Mouse (Mus musculus): ENCODE data around the gene 2810004N23Rik. TPM values are rescaled to one million over a fixed set of nuclear protein-coding genes. Genes with fewer than 3 reads are reported as not detected.

Gene 2810004N23Rik
- polyA plus RNA-seq, 1 experiment from 2014 or later: 66.0 TPM

GRCm38 (mm10) chr8:124831531-124831930 is 31.4 kb downstream of the 2810004N23Rik start:
- 75% methylated on average over 6 of the region's 6 CpGs for WGBS
- peaks cover 41% of the 10 kb centered on the region for H3K27me3 ChIP-seq (ENCODE audit: insufficient read depth, poor library complexity, severe bottlenecking)

GRCm38 (mm10) chr8:124830050-124830449 is 32.9 kb downstream of the 2810004N23Rik start:
- Histone ChIP-seq H3K27me3 (ENCODE audit: insufficient read depth, poor library complexity, severe bottlenecking) (peaks cover 50% of the 10 kb centered on the region), H3K4me3 (no peak overlapping the region), H3K36me3 (no peaks in the 10 kb centered on the region), H3K9me3 (no peaks in the 10 kb centered on the region), H3K27ac (no peak overlapping the region), H3K4me1 (peaks cover 28% of the 10 kb centered on the region)
- 73% methylated on average over 13 of the region's 13 CpGs for WGBS
- DNase-seq (ENCODE audit: low spot score): no peak

More at GRCm38 (mm10) chr8:124831531-124831930, 31.4 kb downstream of the 2810004N23Rik start:
- H3K4me1 ChIP-seq: peaks cover 28% of the 10 kb centered on the region
- DNase-seq (ENCODE audit: low spot score): no peak
- H3K4me3 ChIP-seq: no peak overlapping the region
- no peaks in the 10 kb centered on the region for H3K9me3 ChIP-seq
- no peak overlapping the region for H3K27ac ChIP-seq
- no peaks in the 10 kb centered on the region for H3K36me3 ChIP-seq

GRCm38 (mm10) chr8:124828561-124829240 is 34.2 kb downstream of the 2810004N23Rik start:
- no peaks in the 10 kb centered on the region for H3K9me3 ChIP-seq

GRCm38 (mm10) chr8:124827387-124827786 is 35.5 kb downstream of the 2810004N23Rik start:
- no peak overlapping the region for H3K27ac ChIP-seq
- no peak overlapping the region for H3K4me3 ChIP-seq
- H3K36me3 ChIP-seq: no peaks in the 10 kb centered on the region
- H3K4me1 ChIP-seq: peaks cover 18% of the 10 kb centered on the region
- DNase-seq (ENCODE audit: low spot score): no peak
- 4% methylated on average over 5 of the region's 5 CpGs for WGBS
- no peaks in the 10 kb centered on the region for H3K9me3 ChIP-seq
- peaks cover 50% of the 10 kb centered on the region for H3K27me3 ChIP-seq (ENCODE audit: insufficient read depth, poor library complexity, severe bottlenecking)

More at GRCm38 (mm10) chr8:124828561-124829240, 34.2 kb downstream of the 2810004N23Rik start:
- no peak for DNase-seq (ENCODE audit: low spot score)
- no peak overlapping the region for H3K27ac ChIP-seq
- H3K4me1 ChIP-seq: peaks cover 22% of the 10 kb centered on the region
- WGBS: 84% methylated on average over 24 of the region's 24 CpGs
- no peak overlapping the region for H3K4me3 ChIP-seq
- peaks cover 50% of the 10 kb centered on the region for H3K27me3 ChIP-seq (ENCODE audit: insufficient read depth, poor library complexity, severe bottlenecking)
- H3K36me3 ChIP-seq: no peaks in the 10 kb centered on the region

GRCm38 (mm10) chr8:124826658-124827057 is 36.3 kb downstream of the 2810004N23Rik start:
- peaks cover 14% of the 10 kb centered on the region for H3K4me1 ChIP-seq
- H3K9me3 ChIP-seq: no peaks in the 10 kb centered on the region
- H3K4me3 ChIP-seq: no peak overlapping the region
- WGBS: 24% methylated on average over 7 of the region's 7 CpGs
- H3K27me3 ChIP-seq (ENCODE audit: insufficient read depth, poor library complexity, severe bottlenecking): peaks cover 49% of the 10 kb centered on the region
- no peaks in the 10 kb centered on the region for H3K36me3 ChIP-seq
- H3K27ac ChIP-seq: no peak overlapping the region
- DNase-seq (ENCODE audit: low spot score): no peak

- Histone ChIP-seq H3K27me3 (ENCODE audit: insufficient read depth, poor library complexity, severe bottlenecking) (peaks cover 30% of the 10 kb centered on the region), H3K36me3 (no peaks in the 10 kb centered on the region), H3K4me1 (peaks cover 21% of the 10 kb centered on the region), H3K9me3 (no peaks in the 10 kb centered on the region), H3K27ac (no peak overlapping the region), H3K4me3 (no peak overlapping the region)
- no peak for DNase-seq (ENCODE audit: low spot score)
- WGBS: 74% methylated on average over 6 of the region's 6 CpGs
These were observed 39.4 kb downstream of the 2810004N23Rik start for GRCm38 (mm10) chr8:124823497-124823896.

GRCm38 (mm10) chr8:124820125-124820524 is 42.8 kb downstream of the 2810004N23Rik start:
- H3K4me1 ChIP-seq: peaks cover 13% of the 10 kb centered on the region
- WGBS: 46% methylated on average over 11 of the region's 11 CpGs
- H3K27ac ChIP-seq: no peak overlapping the region

GRCm38 (mm10) chr8:124819612-124820115 is 43.3 kb downstream of the 2810004N23Rik start:
- Histone ChIP-seq H3K4me1 (peaks cover 13% of the 10 kb centered on the region), H3K9me3 (peaks cover 9% of the 10 kb centered on the region), H3K4me3 (no peak overlapping the region), H3K27me3 (ENCODE audit: insufficient read depth, poor library complexity, severe bottlenecking) (peaks cover 8% of the 10 kb centered on the region; the same call in 1 of the 2 replicates), H3K27ac (no peak overlapping the region), H3K36me3 (0 out of 2 replicates have a peak, but pooled peaks cover 4% of the 10 kb centered on the region)
- DNase-seq (ENCODE audit: low spot score): no peak
- 68% methylated on average over 6 of the region's 6 CpGs for WGBS

More at GRCm38 (mm10) chr8:124820125-124820524, 42.8 kb downstream of the 2810004N23Rik start:
- Histone ChIP-seq H3K9me3 (peaks cover 9% of the 10 kb centered on the region), H3K4me3 (no peak overlapping the region), H3K36me3 (0 out of 2 replicates have a peak, but pooled peaks cover 4% of the 10 kb centered on the region), H3K27me3 (ENCODE audit: insufficient read depth, poor library complexity, severe bottlenecking) (peaks cover 8% of the 10 kb centered on the region; the same call in 1 of the 2 replicates)
- no peak for DNase-seq (ENCODE audit: low spot score)

- Histone ChIP-seq H3K27me3 (ENCODE audit: insufficient read depth, poor library complexity, severe bottlenecking) (peaks cover 8% of the 10 kb centered on the region; the same call in 1 of the 2 replicates), H3K27ac (no peak overlapping the region), H3K4me1 (peaks cover 7% of the 10 kb centered on the region), H3K36me3 (0 out of 2 replicates have a peak, but pooled peaks cover 4% of the 10 kb centered on the region), H3K9me3 (peaks cover 9% of the 10 kb centered on the region), H3K4me3 (no peak overlapping the region)
- no peak for DNase-seq (ENCODE audit: low spot score)
- 82% methylated on average over 3 of the region's 3 CpGs for WGBS
These were observed 45.6 kb downstream of the 2810004N23Rik start for GRCm38 (mm10) chr8:124817361-124817760.

- H3K27ac ChIP-seq: no peak overlapping the region
- WGBS: 89% methylated on average over 11 of the region's 11 CpGs
- peaks cover 7% of the 10 kb centered on the region for H3K4me1 ChIP-seq
- H3K27me3 ChIP-seq (ENCODE audit: insufficient read depth, poor library complexity, severe bottlenecking): peaks cover 8% of the 10 kb centered on the region; the same call in 1 of the 2 replicates
- H3K4me3 ChIP-seq: no peak overlapping the region
- H3K9me3 ChIP-seq: peaks cover 9% of the 10 kb centered on the region
- H3K36me3 ChIP-seq: 0 out of 2 replicates have a peak, but pooled peaks cover 4% of the 10 kb centered on the region
- DNase-seq (ENCODE audit: low spot score): no peak
These were observed 46.1 kb downstream of the 2810004N23Rik start for GRCm38 (mm10) chr8:124816866-124817265.

- 0 out of 2 replicates have a peak, but pooled peaks cover 4% of the 10 kb centered on the region for H3K36me3 ChIP-seq
- no peak for DNase-seq (ENCODE audit: low spot score)
- no peak overlapping the region for H3K4me3 ChIP-seq
- no peak overlapping the region for H3K27ac ChIP-seq
- H3K27me3 ChIP-seq (ENCODE audit: insufficient read depth, poor library complexity, severe bottlenecking): peaks cover 3% of the 10 kb centered on the region; the same call in 1 of the 2 replicates
- H3K9me3 ChIP-seq: peaks cover 9% of the 10 kb centered on the region
- WGBS: 87% methylated on average over 12 of the region's 12 CpGs
- peaks cover 7% of the 10 kb centered on the region for H3K4me1 ChIP-seq
These were observed 47.0 kb downstream of the 2810004N23Rik start for GRCm38 (mm10) chr8:124815870-124816269.

- peaks cover 9% of the 10 kb centered on the region for H3K9me3 ChIP-seq
- H3K27ac ChIP-seq: no peak overlapping the region
- H3K36me3 ChIP-seq: 0 out of 2 replicates have a peak, but pooled peaks cover 4% of the 10 kb centered on the region
- WGBS: 72% methylated on average over 4 of the region's 4 CpGs
- no peak overlapping the region for H3K4me3 ChIP-seq
- no peaks in the 10 kb centered on the region for H3K4me1 ChIP-seq
- no peaks in the 10 kb centered on the region; the same call in 1 of the 2 replicates for H3K27me3 ChIP-seq (ENCODE audit: insufficient read depth, poor library complexity, severe bottlenecking)
- DNase-seq (ENCODE audit: low spot score): no peak
These were observed 49.6 kb downstream of the 2810004N23Rik start for GRCm38 (mm10) chr8:124813326-124813725.

Data from heart, embryonic 10.5 days (tissue).